Mouse (Mus musculus) embryonic facial prominence, embryonic 10.5 days (tissue): ENCODE results near the gene Draxin. TPM values are rescaled to one million over a fixed set of nuclear protein-coding genes. Genes with fewer than 3 reads are reported as not detected.
A peak's percentile ranks its signal among the peaks of the same experiment; 100 is the strongest.

Experiments
- DNase-seq: peaks from one replicate; pipeline ENCODE4 v3.0.0-alpha.2; 2017; ENCODE audit warnings: low spot score
- H3K27ac ChIP-seq: fragments of 300-500 bp; sonication (generic); replicated peaks from 2 replicates; pipeline ENCODE4 v1.5.1; 2016; ENCODE audit warnings: mild to moderate bottlenecking
- H3K27me3 ChIP-seq: fragments of 300-500 bp; sonication (generic); replicated peaks from 2 replicates; pipeline ENCODE4 v1.6.1; 2016; ENCODE audit warnings: low read depth, mild to moderate bottlenecking; ENCODE audit not compliant: poor library complexity, severe bottlenecking
- H3K36me3 ChIP-seq: fragments of 300-500 bp; sonication (generic); replicated peaks from 2 replicates; pipeline ENCODE4 v1.6.1; 2016; ENCODE audit warnings: mild to moderate bottlenecking, moderate library complexity
- H3K4me1 ChIP-seq: fragments of 300-500 bp; sonication (generic); 2 replicates; pipeline ENCODE4 v1.6.1; 2016
- H3K4me3 ChIP-seq: fragments of 300-500 bp; sonication (generic); 2 replicates; pipeline ENCODE4 v1.5.1; 2016; ENCODE audit warnings: mild to moderate bottlenecking, moderate library complexity
- H3K9me3 ChIP-seq: fragments of 300-500 bp; sonication (generic); 2 replicates; pipeline ENCODE4 v1.6.1; 2016; ENCODE audit warnings: mild to moderate bottlenecking
- WGBS: fragments of 180-500 bp; shearing (Covaris S2); methylation state at CpG from one replicate; pipeline ENCODE4 v1.1.7; 2016; 5-methylcytosine and 5-hydroxymethylcytosine counted together
- polyA plus RNA-seq: library from polyadenylated mRNA; unstranded; fragments of >200 nt; fragmentation: Nextera tagmentation; extraction: Ambion mirVana; gene quantifications from 2 replicates; pipeline ENCODE4 v1.2.1, GENCODE M21; 2016

The Draxin gene
- polyA plus RNA-seq, 1 experiment from 2014 or later, result 1.5 TPM

DNA sequence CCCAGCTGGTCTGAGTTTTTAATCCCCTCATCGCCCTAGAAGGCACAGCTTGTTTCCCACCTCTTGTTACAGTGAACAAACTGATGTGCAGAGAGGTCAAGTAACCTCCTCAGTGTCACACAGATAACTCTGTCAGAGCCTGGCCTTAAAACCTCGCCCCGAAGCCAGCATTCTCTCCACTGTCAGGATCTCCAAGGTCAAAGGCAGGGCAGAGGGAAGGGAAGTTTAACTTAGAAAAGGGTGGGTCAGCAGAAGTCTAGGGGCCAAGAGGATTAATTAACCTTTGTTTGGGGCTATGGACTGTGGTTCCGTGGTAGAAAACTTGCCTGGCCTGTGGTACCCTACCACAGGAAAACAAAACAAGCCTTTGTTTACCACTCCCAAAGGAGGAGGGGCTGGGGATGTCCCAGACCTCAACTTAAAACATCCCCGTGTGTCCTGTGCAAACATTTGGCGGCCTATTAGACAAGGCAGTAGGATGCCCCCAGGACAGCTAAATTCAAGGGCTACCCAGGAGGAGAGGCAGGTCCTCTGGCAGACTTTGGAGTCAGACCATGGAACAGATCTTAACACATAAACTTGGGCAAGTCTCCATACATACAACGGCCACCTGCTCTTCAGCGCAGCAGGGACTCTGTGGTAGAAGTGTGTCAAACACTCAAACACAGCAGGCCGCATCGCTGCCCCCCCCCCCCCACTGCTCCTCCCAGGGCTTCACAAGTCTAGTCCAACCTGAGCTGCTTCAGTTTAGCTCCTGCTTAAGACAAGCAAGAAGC is 45.2 kb downstream of the Draxin start:
- no peak overlapping the region for H3K4me3 ChIP-seq
- no peak overlapping the region for H3K27ac ChIP-seq
- H3K36me3 ChIP-seq, result peaks cover 18% of the 10 kb centered on the region
- peaks cover 9% of the 10 kb centered on the region; the same call in 1 of the 2 replicates for H3K27me3 ChIP-seq
- WGBS, result 24% methylated on average over 10 of the region's 10 CpGs
- no peaks in the 10 kb centered on the region for H3K9me3 ChIP-seq
- peaks cover 66% of the 10 kb centered on the region for H3K4me1 ChIP-seq
- no peak for DNase-seq

DNA sequence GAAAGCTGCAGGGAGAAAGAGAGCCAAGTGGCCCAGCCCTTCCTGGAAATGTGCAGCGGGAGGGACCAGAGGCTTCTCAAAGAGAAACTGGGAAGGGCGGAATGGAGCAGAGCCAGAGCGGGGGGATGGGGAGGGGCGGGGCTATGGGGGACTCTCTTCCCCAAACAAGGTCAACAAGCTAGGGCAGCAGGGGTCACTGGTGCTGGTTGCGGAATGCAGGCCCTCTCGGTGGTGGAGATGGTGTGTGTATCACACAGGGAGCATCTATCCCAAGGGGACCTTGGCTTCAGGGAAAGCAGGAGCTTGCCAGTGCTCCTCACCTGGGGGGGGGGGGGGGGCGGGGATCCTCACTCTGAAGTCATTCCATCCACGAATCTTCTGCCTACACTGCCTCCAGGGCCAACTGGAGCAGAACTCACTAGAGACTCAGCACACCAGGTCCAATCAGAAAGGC is 46.2 kb downstream of the Draxin start:
- H3K27ac ChIP-seq, result peak overlapping the region; percentile 44
- H3K4me1 ChIP-seq, result peaks cover 65% of the 10 kb centered on the region
- peaks cover 9% of the 10 kb centered on the region; the same call in 1 of the 2 replicates for H3K27me3 ChIP-seq
- DNase-seq, result peak; percentile 75
- H3K4me3 ChIP-seq, result peak overlapping the region; percentile 30
- H3K9me3 ChIP-seq, result no peaks in the 10 kb centered on the region
- peaks cover 28% of the 10 kb centered on the region for H3K36me3 ChIP-seq
- 5% methylated on average over 8 of the region's 8 CpGs for WGBS

DNA sequence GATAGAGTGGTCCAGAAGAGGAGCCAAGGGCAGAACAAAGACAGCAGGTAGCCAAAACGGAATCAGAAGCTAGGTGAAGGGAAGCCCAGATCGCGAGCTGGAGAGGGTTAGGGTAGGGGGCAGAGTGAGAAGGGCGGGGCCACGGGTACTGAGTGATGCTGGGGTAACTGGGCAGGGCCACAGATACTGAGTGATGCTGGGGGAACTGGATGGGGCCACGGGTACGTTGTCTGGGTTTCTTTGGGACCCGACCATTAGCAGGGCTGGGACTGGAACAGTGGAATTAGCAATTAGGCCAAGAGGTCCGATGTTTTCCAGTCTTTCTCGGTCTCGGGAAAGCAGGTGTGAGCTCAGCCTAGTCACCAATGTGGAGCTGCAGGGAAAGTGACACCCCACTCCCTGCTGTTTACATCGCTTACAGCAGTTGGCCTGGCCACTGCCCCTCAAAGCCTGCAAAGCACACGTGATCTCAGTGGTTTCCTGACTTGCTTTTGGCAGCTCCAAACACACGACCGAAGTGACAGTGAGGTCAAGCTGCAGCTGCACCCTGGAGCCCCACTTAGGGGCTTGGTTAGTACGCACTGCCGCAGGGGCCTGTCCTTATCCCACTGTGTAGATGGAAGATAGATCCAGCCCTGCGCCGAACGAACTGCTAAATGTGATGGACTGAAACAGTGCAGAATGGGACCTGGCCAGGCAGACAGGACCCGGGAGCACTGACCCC is 47.2 kb downstream of the Draxin start:
- H3K27me3 ChIP-seq, result peaks cover 9% of the 10 kb centered on the region; the same call in 1 of the 2 replicates
- peak overlapping the region; percentile 63 for H3K27ac ChIP-seq
- H3K36me3 ChIP-seq, result peaks cover 30% of the 10 kb centered on the region
- no peaks in the 10 kb centered on the region for H3K9me3 ChIP-seq
- H3K4me3 ChIP-seq, result no peak overlapping the region
- DNase-seq, result no peak
- peaks cover 57% of the 10 kb centered on the region for H3K4me1 ChIP-seq
- WGBS, result 51% methylated on average over 21 of the region's 21 CpGs

DNA sequence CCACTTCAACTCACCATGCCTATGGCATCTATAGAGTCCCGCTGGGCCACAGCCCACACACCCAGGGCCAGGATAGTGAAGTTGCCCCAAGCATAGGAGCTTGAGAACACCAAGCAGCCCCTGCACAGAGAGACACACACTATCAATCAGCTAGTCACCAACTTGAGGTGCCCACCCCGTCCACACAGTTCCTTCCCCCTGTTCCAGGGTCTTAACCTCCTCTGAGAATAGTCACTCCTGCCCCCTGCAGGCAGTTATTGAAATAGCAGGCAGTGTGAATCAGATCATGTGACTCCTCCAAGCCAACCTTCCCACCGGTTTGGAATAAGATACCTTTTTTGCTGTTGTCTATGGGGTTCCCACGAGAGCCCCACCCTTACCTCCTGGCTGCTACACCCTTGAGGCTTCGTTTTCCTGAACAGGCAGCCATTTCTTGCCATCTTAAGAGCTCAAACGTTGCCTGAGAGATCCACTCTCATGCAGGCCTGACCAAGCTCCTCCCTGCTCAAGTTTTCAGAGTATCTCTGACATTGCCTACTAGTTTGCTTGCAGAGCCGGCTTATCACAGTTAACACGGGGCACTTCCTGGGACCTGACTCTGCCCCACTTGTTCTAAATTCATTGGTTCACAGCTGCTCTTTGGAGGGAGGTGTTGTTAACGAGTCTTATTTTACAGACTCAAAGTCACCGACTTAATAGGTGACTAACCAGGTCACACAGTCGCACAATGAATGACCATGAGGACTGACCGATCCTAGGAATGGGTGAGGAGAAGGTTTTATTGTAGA is 48.0 kb downstream of the Draxin start:
- peaks cover 30% of the 10 kb centered on the region for H3K36me3 ChIP-seq
- peaks cover 9% of the 10 kb centered on the region; the same call in 1 of the 2 replicates for H3K27me3 ChIP-seq
- peak; percentile 74 for DNase-seq
- no peak overlapping the region for H3K4me3 ChIP-seq
- peaks cover 51% of the 10 kb centered on the region for H3K4me1 ChIP-seq
- no peak overlapping the region for H3K27ac ChIP-seq
- H3K9me3 ChIP-seq, result no peaks in the 10 kb centered on the region
- 52% methylated on average over 12 of the region's 12 CpGs for WGBS

DNA sequence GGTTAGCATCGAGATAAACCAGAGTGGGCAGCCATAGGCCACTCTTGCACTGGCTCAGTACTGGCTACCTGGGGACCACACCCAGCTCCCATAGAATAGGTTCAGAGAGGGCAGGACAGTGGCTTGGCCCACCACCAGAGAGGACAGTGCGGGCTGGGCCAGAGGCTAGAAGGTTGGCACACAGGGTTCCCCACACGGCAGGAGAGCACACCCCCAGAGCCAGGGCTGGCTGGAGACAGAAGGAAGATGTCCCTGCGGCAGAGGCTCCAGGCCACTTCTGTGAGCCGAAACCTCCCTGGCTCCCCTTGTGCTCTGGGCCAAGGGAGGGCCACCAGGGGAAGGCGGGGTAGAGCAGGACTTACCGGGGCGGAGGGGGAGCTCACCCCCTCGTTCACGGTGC is 49.3 kb downstream of the Draxin start:
- Histone ChIP-seq H3K4me3 (no peak overlapping the region), H3K9me3 (no peaks in the 10 kb centered on the region), H3K36me3 (peaks cover 30% of the 10 kb centered on the region), H3K27ac (no peak overlapping the region), H3K27me3 (peaks cover 5% of the 10 kb centered on the region; the same call in 1 of the 2 replicates), H3K4me1 (peaks cover 39% of the 10 kb centered on the region)
- no peak for DNase-seq
- WGBS, result 90% methylated on average over 10 of the region's 10 CpGs

GRCm38 (mm10) chr4:148080597-148080973 is 49.9 kb downstream of the Draxin start:
- no peak for DNase-seq
- Histone ChIP-seq H3K27ac (no peak overlapping the region), H3K27me3 (no peaks in the 10 kb centered on the region; the same call in 1 of the 2 replicates), H3K9me3 (no peaks in the 10 kb centered on the region), H3K36me3 (peaks cover 30% of the 10 kb centered on the region), H3K4me3 (no peak overlapping the region), H3K4me1 (peaks cover 33% of the 10 kb centered on the region)
- WGBS, result 87% methylated on average over 1 of the region's 1 CpGs

GRCm38 (mm10) chr4:148079944-148080596 is 50.4 kb downstream of the Draxin start:
- Histone ChIP-seq H3K27me3 (peaks cover under 1% of the 10 kb centered on the region; the same call in 1 of the 2 replicates), H3K9me3 (no peaks in the 10 kb centered on the region), H3K36me3 (peaks cover 30% of the 10 kb centered on the region), H3K27ac (no peak overlapping the region), H3K4me1 (peaks cover 33% of the 10 kb centered on the region), H3K4me3 (no peak overlapping the region)
- DNase-seq, result no peak
- 91% methylated on average over 8 of the region's 8 CpGs for WGBS

DNA sequence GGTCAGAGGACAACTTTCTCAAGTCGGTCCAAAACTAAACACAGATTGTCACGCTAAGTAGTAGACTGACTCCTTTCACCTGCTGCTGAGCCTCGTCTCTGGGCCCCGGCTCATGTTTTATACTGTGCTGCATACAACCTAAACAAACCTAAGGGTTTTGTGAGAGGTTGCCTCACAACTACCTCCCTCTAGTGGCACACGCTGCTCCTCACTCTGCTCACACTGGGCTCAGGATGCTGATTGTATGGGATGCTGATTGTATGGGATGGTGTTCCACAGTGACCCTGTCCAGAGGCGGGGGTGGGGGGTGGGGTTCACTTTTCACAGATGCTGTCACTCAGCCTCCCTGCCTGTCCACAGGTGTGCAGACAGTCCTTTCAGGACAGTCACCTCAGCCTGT is 51.3 kb downstream of the Draxin start:
- DNase-seq, result no peak
- Histone ChIP-seq H3K4me1 (peaks cover 30% of the 10 kb centered on the region), H3K4me3 (no peak overlapping the region), H3K9me3 (no peaks in the 10 kb centered on the region), H3K27ac (no peak overlapping the region), H3K27me3 (peaks cover 5% of the 10 kb centered on the region; the same call in 1 of the 2 replicates), H3K36me3 (peaks cover 30% of the 10 kb centered on the region)
- WGBS, result 61% methylated on average over 6 of the region's 6 CpGs

DNA sequence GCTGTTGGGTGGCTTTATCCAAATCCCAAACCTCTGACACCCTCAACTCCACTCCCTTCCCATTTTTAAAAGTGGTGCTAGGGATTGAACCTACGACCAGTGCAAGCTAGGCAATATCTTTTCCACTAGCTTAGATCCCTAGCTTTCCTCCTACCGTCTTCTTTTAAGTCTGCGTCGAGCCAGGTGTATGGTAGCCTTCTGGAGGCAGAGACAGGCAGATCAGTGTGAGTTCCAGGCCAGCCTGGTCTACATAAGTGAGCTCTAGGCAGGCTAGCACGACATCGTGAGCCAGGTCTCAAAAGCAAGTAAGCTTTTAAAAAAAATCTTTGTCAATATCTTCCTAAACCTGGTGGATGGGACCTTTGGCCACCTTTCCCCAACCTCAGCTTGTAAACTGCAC is 54.6 kb downstream of the Draxin start:
- Histone ChIP-seq H3K4me1 (peaks cover 18% of the 10 kb centered on the region), H3K4me3 (no peak overlapping the region), H3K27ac (no peak overlapping the region; the same call in 1 of the 2 replicates), H3K27me3 (peaks cover 5% of the 10 kb centered on the region; the same call in 1 of the 2 replicates), H3K36me3 (peaks cover 17% of the 10 kb centered on the region), H3K9me3 (no peaks in the 10 kb centered on the region)
- no peak for DNase-seq
- WGBS, result 89% methylated on average over 6 of the region's 6 CpGs

- H3K36me3 ChIP-seq, result peaks cover 11% of the 10 kb centered on the region
- H3K27me3 ChIP-seq, result peaks cover 5% of the 10 kb centered on the region; the same call in 1 of the 2 replicates
- peak overlapping the region; percentile 59 for H3K27ac ChIP-seq
- WGBS, result 40% methylated on average over 21 of the region's 21 CpGs
- peaks cover 18% of the 10 kb centered on the region for H3K4me1 ChIP-seq
- peak; percentile 73 for DNase-seq
- peak overlapping the region; percentile 49 for H3K4me3 ChIP-seq
- H3K9me3 ChIP-seq, result no peaks in the 10 kb centered on the region
Observed at GRCm38 (mm10) chr4:148075259-148075658, 55.2 kb downstream of the Draxin start.

- Histone ChIP-seq H3K4me3 (peak overlapping the region; percentile 49), H3K36me3 (peaks cover 5% of the 10 kb centered on the region), H3K4me1 (peaks cover 18% of the 10 kb centered on the region), H3K27ac (peak overlapping the region; percentile 59), H3K9me3 (no peaks in the 10 kb centered on the region), H3K27me3 (peaks cover 5% of the 10 kb centered on the region; the same call in 1 of the 2 replicates)
- no peak for DNase-seq
- WGBS, result 47% methylated on average over 17 of the region's 17 CpGs
Observed at GRCm38 (mm10) chr4:148074521-148075189, 55.8 kb downstream of the Draxin start.
